8 mouse cellular contexts compared by ENCODE assay signal in the genomic region with DNA sequence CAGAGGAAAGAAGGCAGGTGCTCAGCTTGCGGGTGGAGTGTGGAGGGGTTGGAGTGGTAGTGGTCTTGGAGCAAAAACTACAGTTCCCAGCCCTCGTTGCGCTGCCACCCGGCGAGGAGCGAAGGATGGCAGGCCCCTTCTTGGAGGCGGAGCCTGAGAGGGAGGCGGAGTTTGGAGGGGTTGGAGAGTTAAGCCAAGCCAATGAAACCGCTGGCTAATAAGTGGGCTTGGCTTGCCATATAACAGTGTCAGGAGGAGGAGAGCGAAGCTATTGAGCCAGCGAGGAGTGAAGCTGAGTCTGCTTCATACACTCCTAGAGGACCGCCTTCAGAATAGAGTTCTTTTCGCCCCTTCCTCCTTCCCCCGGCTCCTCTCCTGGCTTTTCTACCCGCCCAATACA. TPM values are rescaled to one million over a fixed set of nuclear protein-coding genes. Genes with fewer than 3 reads are reported as not detected.
A peak's percentile ranks its signal among the peaks of the same experiment; 100 is the strongest.
DNase-seq lines count a peak whose midpoint lies in the region; ATAC-seq lines count a peak whose summit lies in the region.

Kcnn3 (plus strand) TSS at position 271 of the 400 bp plus-strand sequence.

- H3K9ac ChIP-seq in forebrain, embryonic 16.5 days (replicated peaks; ENCODE audit: low read depth, low read length): peak within 1 kb of the TSS; percentile 67
- no peak within 1 kb of the TSS for H3K9ac ChIP-seq in liver, embryonic 12.5 days
- H3K9ac ChIP-seq in stomach, embryonic 16.5 days (ENCODE audit: low read length): peak within 1 kb of the TSS; percentile 66

- peak within 1 kb of the TSS; percentile 94 for H3K4me2 ChIP-seq in forebrain, embryonic 16.5 days (ENCODE audit: low read length)
- H3K4me2 ChIP-seq in liver, embryonic 12.5 days: peak within 1 kb of the TSS; percentile 65
- H3K4me2 ChIP-seq in stomach, embryonic 16.5 days (ENCODE audit: low read depth, low read length): peak within 1 kb of the TSS; percentile 89

- H3K36me3 ChIP-seq in forebrain, embryonic 16.5 days (ENCODE audit: control insufficient read depth, insufficient read depth): no peaks in the 10 kb centered on the region
- H3K36me3 ChIP-seq in liver, embryonic 12.5 days: no peaks in the 10 kb centered on the region
- H3K36me3 ChIP-seq in stomach, embryonic 16.5 days (ENCODE audit: control insufficient read depth, insufficient read depth, low read length): no peaks in the 10 kb centered on the region

- H3K4me1 ChIP-seq in forebrain, embryonic 16.5 days (replicated peaks; ENCODE audit: control insufficient read depth, insufficient read depth, low read length): peaks cover 36% of the 10 kb centered on the region
- peaks cover 16% of the 10 kb centered on the region for H3K4me1 ChIP-seq in liver, embryonic 12.5 days
- H3K4me1 ChIP-seq in stomach, embryonic 16.5 days (ENCODE audit: control insufficient read depth, insufficient read depth, low read length): peaks cover 33% of the 10 kb centered on the region

- H3K4me3 ChIP-seq in forebrain, embryonic 16.5 days (replicated peaks; ENCODE audit: low read length): peak within 1 kb of the TSS; percentile 62
- H3K4me3 ChIP-seq in liver, embryonic 12.5 days: peak within 1 kb of the TSS; percentile 34
- peak within 1 kb of the TSS; percentile 53 for H3K4me3 ChIP-seq in stomach, embryonic 16.5 days (replicated peaks; ENCODE audit: low read length)

- peaks cover 3% of the 10 kb centered on the region; the same call in 1 of the 2 replicates for H3K9me3 ChIP-seq in forebrain, embryonic 16.5 days (ENCODE audit: control insufficient read depth, low read length)
- H3K9me3 ChIP-seq in liver, embryonic 12.5 days (replicated peaks): peaks cover 6% of the 10 kb centered on the region; the same call in 1 of the 2 replicates
- H3K9me3 ChIP-seq in stomach, embryonic 16.5 days (replicated peaks; ENCODE audit: control insufficient read depth, low read length): peaks cover 6% of the 10 kb centered on the region

- WGBS in forebrain, embryonic 16.5 days: under 1% methylated on average over 15 of the region's 15 CpGs
- WGBS in liver, embryonic 12.5 days (ENCODE audit: insufficient replicate concordance): 0% methylated on average over 15 of the region's 15 CpGs
- under 1% methylated on average over 15 of the region's 15 CpGs for WGBS in stomach, embryonic 16.5 days

- intact Hi-C loops in heart, postnatal 10 days (cut with DNase I): no loop called here

- H3K27ac ChIP-seq in forebrain, embryonic 16.5 days (ENCODE audit: low read length): peak within 1 kb of the TSS; percentile 56
- no peak within 1 kb of the TSS for H3K27ac ChIP-seq in liver, embryonic 12.5 days
- peak within 1 kb of the TSS; percentile 51; the same call in 1 of the 2 replicates for H3K27ac ChIP-seq in stomach, embryonic 16.5 days (ENCODE audit: low read length)

- peak; percentile 90 for DNase-seq in ES-CJ7 (ENCODE audit: low read depth, low spot score)
- peak; percentile 50 for DNase-seq in cerebellum, adult 11-12 months
- peak; percentile 88 for DNase-seq in heart, postnatal 10 days
- peak; percentile 87 to 90 for DNase-seq in kidney, postnatal 36 days
- peak; percentile 19 for DNase-seq in naive thymus-derived CD4-positive, alpha-beta T cell, adult 2 months (ENCODE audit: low read depth)

- no peaks in the 10 kb centered on the region for H3K27me3 ChIP-seq in forebrain, embryonic 16.5 days (replicated peaks; ENCODE audit: control insufficient read depth, insufficient read depth, low read length)
- H3K27me3 ChIP-seq in liver, embryonic 12.5 days (replicated peaks): peaks cover 62% of the 10 kb centered on the region
- H3K27me3 ChIP-seq in stomach, embryonic 16.5 days (ENCODE audit: control insufficient read depth, insufficient read depth, low read length): peaks cover 16% of the 10 kb centered on the region

- ATAC-seq in forebrain, embryonic 16.5 days: peak; percentile 94
- peak; percentile 79 for ATAC-seq in liver, embryonic 12.5 days
- peak; percentile 92 for ATAC-seq in stomach, embryonic 16.5 days (ENCODE audit: insufficient read depth, low FRiP score)

RNA-seq across cellular contexts. Expression of gene Kcnn3, which starts in this region (rescaled TPM):
- polyA plus RNA-seq in forebrain, embryonic 16.5 days (2015; fragmentation: Nextera tagmentation; extraction: Ambion mirVana): 8.1 and 8.2 TPM in 2 replicates
- 1 to 10 TPM; 7.4 to 8.8 TPM for total RNA-seq in heart, postnatal 10 days (2021)
- 0.12 TPM in 1 of 2 replicates, not detected in the other for polyA plus RNA-seq in liver, embryonic 12.5 days (2016; fragmentation: Nextera tagmentation; extraction: Ambion mirVana)
- polyA plus RNA-seq in stomach, embryonic 16.5 days (2015; fragmentation: Nextera tagmentation; extraction: Ambion mirVana): 4.9 and 5.9 TPM in 2 replicates

Comparison
In these comparisons a context has a peak if more than half of its experiments do, and no peak if none do; other contexts are left out.
1. Peak in ATAC-seq, H3K4me3 ChIP-seq and H3K4me2 ChIP-seq in liver, embryonic 12.5 days; RNA of the gene not detected or under 1 TPM.
2. DNase-seq: peak in every context shown above with its lines; median percentile 90 in ES-CJ7; 88 in kidney, postnatal 36 days; 88 in heart, postnatal 10 days; 50 in cerebellum, adult 11-12 months; 19 in naive thymus-derived CD4-positive, alpha-beta T cell, adult 2 months.